Mouse (Mus musculus) CH12.LX (cell line): ENCODE results near the gene Polr3gl. TPM values are rescaled to one million over a fixed set of nuclear protein-coding genes. Genes with fewer than 3 reads are reported as not detected.
A peak's percentile ranks its signal among the peaks of the same experiment; 100 is the strongest.

Source experiments
- DNase-seq: peaks from one replicate; pipeline ENCODE4 v3.0.0-alpha.2; 2013; ENCODE audit errors: extremely low read depth
- H3K27ac ChIP-seq: 2 replicates; pipeline ENCODE4 v1.5.1; 2012; ENCODE audit warnings: low read depth, mild to moderate bottlenecking, control low read depth, moderate library complexity; ENCODE audit not compliant: insufficient read depth
- H3K27me3 ChIP-seq: replicated peaks from 2 replicates; pipeline ENCODE3; 2012; ENCODE audit warnings: inconsistent platforms
- H3K36me3 ChIP-seq, 2 experiments: replicated peaks in 1 of 2; 2 replicates each; pipeline versions ENCODE3 to v1.6.1; 2012; ENCODE audit warnings: inconsistent platforms in 1 of 2, low read length in 1 of 2, mild to moderate bottlenecking in 1 of 2, mixed read lengths in 1 of 2, moderate library complexity in 1 of 2; ENCODE audit not compliant: control insufficient read depth in 1 of 2, insufficient read depth in 1 of 2
- H3K4me1 ChIP-seq, 2 experiments: 2 replicates each; pipeline ENCODE4 v1.6.1; 2012; ENCODE audit warnings: inconsistent platforms in 1 of 2, moderate library complexity in 1 of 2; ENCODE audit not compliant: insufficient read depth in 2 of 2, control insufficient read depth in 1 of 2
- H3K4me2 ChIP-seq: 2 replicates; pipeline ENCODE4 v1.6.1; 2012; ENCODE audit warnings: low read depth, mild to moderate bottlenecking, control low read depth; ENCODE audit not compliant: poor library complexity, insufficient read depth, severe bottlenecking
- H3K4me3 ChIP-seq, 3 experiments: fragments of 150-350 bp in 1 of 3; sonication (generic) in 1 of 3; replicated peaks in 1 of 3; 2 replicates each; pipeline versions ENCODE3 to v1.5.1; 2011 to 2012; ENCODE audit warnings: low read depth in 2 of 3, low read length in 2 of 3, mild to moderate bottlenecking in 2 of 3, moderate library complexity in 2 of 3, control low read depth in 1 of 3, improper control_type of control experiment in 1 of 3, inconsistent platforms in 1 of 3, mixed read lengths in 1 of 3; ENCODE audit not compliant: poor library complexity in 1 of 3
- H3K79me2 ChIP-seq: replicated peaks from 2 replicates; pipeline ENCODE4 v1.6.1; 2012; ENCODE audit warnings: mild to moderate bottlenecking, moderate library complexity; ENCODE audit not compliant: control insufficient read depth, poor library complexity, insufficient read depth, severe bottlenecking; ENCODE audit errors: extremely low read depth
- H3K9ac ChIP-seq: 2 replicates; pipeline ENCODE4 v1.6.1; 2012; ENCODE audit warnings: low read depth, mild to moderate bottlenecking, control low read depth, moderate library complexity; ENCODE audit not compliant: insufficient read depth
- H3K9me3 ChIP-seq: replicated peaks from 2 replicates; pipeline ENCODE3; 2012; ENCODE audit warnings: low read length, inconsistent platforms, mixed read lengths
- CHD2 ChIP-seq: IDR thresholded peaks from 2 replicates; pipeline ENCODE4 v1.6.1; 2011; ENCODE audit warnings: low read length, improper control_type of control experiment
- CTCF ChIP-seq, 2 experiments: IDR thresholded peaks in 1 of 2; conservative IDR thresholded peaks in 1 of 2; 2 replicates each; pipeline ENCODE4 v1.5.1; 2011 to 2012; ENCODE audit warnings: low read depth in 2 of 2, low read length in 2 of 2, improper control_type of control experiment in 1 of 2, inconsistent platforms in 1 of 2, mild to moderate bottlenecking in 1 of 2, moderate library complexity in 1 of 2
- E2F4 ChIP-seq: IDR thresholded peaks from 2 replicates; pipeline ENCODE4 v1.6.1; 2011; ENCODE audit warnings: low read depth, low read length, improper control_type of control experiment; ENCODE audit not compliant: insufficient replicate concordance
- ELF1 ChIP-seq: IDR thresholded peaks from 2 replicates; pipeline ENCODE4 v1.6.1; 2014; ENCODE audit warnings: low read depth, mild to moderate bottlenecking, inconsistent platforms, low read length, improper control_type of control experiment
- EP300 ChIP-seq: IDR thresholded peaks from 2 replicates; pipeline ENCODE4 v1.6.1; 2011; ENCODE audit warnings: low read length, improper control_type of control experiment
- ETS1 ChIP-seq: conservative IDR thresholded peaks from 2 replicates; pipeline ENCODE4 v1.6.1; 2012; ENCODE audit warnings: low read depth, mild to moderate bottlenecking, inconsistent platforms, low read length, improper control_type of control experiment, moderate library complexity
- GABPA ChIP-seq: IDR thresholded peaks from 2 replicates; pipeline ENCODE4 v1.6.1; 2012; ENCODE audit warnings: low read depth, low read length, improper control_type of control experiment, inconsistent platforms; ENCODE audit not compliant: insufficient replicate concordance
- IRF4 ChIP-seq: IDR thresholded peaks from 2 replicates; pipeline ENCODE4 v1.6.1; 2014; ENCODE audit warnings: low read depth, mild to moderate bottlenecking, inconsistent platforms, low read length, improper control_type of control experiment
- JUN ChIP-seq: IDR thresholded peaks from 2 replicates; pipeline ENCODE4 v1.6.1; 2011; ENCODE audit warnings: low read depth, mild to moderate bottlenecking, low read length, improper control_type of control experiment, moderate library complexity; ENCODE audit not compliant: insufficient read depth
- JUND ChIP-seq: conservative IDR thresholded peaks from 2 replicates; pipeline ENCODE4 v1.6.1; 2011; ENCODE audit warnings: low read depth, low read length, improper control_type of control experiment
- MAX ChIP-seq: IDR thresholded peaks from 2 replicates; pipeline ENCODE4 v1.6.1; 2011; ENCODE audit warnings: low read length, improper control_type of control experiment
- MXI1 ChIP-seq: IDR thresholded peaks from 2 replicates; pipeline ENCODE4 v1.6.1; 2011; ENCODE audit warnings: mild to moderate bottlenecking, low read depth, low read length, improper control_type of control experiment
- MYC ChIP-seq: IDR thresholded peaks from 2 replicates; pipeline ENCODE4 v1.6.1; 2011; ENCODE audit warnings: low read depth, mild to moderate bottlenecking, improper control_type of control experiment, low read length
- NELFE ChIP-seq: IDR thresholded peaks from 2 replicates; pipeline ENCODE4 v1.6.1; 2011; ENCODE audit warnings: low read depth, low read length, improper control_type of control experiment
- PAX5 ChIP-seq: IDR thresholded peaks from 2 replicates; pipeline ENCODE4 v1.6.1; 2012; ENCODE audit warnings: low read length, inconsistent platforms, mixed read lengths
- POLR2A ChIP-seq: IDR thresholded peaks from 2 replicates; pipeline ENCODE4 v1.6.1; 2011; ENCODE audit warnings: low read depth, mild to moderate bottlenecking, improper control_type of control experiment, low read length
- RCOR1 ChIP-seq: conservative IDR thresholded peaks from 2 replicates; pipeline ENCODE4 v1.6.1; 2012; ENCODE audit warnings: low read depth, mild to moderate bottlenecking, inconsistent platforms, low read length, improper control_type of control experiment
- SIN3A ChIP-seq: IDR thresholded peaks from 2 replicates; pipeline ENCODE4 v1.6.1; 2012; ENCODE audit warnings: low read length, improper control_type of control experiment, inconsistent platforms
- SMC3 ChIP-seq: IDR thresholded peaks from 2 replicates; pipeline ENCODE4 v1.6.1; 2011; ENCODE audit warnings: low read depth, low read length, improper control_type of control experiment
- TBP ChIP-seq: conservative IDR thresholded peaks from 2 replicates; pipeline ENCODE4 v1.6.1; 2011; ENCODE audit warnings: low read depth, low read length, improper control_type of control experiment
- TCF12 ChIP-seq: IDR thresholded peaks from 2 replicates; pipeline ENCODE4 v1.6.1; 2014; ENCODE audit warnings: low read depth, mild to moderate bottlenecking, inconsistent platforms, low read length, improper control_type of control experiment
- ZC3H11A ChIP-seq: IDR thresholded peaks from 2 replicates; pipeline ENCODE4 v1.6.1; 2012; ENCODE audit warnings: low read depth, mild to moderate bottlenecking, inconsistent platforms, low read length, improper control_type of control experiment
- ZKSCAN1 ChIP-seq: IDR thresholded peaks from 2 replicates; pipeline ENCODE4 v1.6.1; 2012; ENCODE audit warnings: low read depth, inconsistent platforms, low read length, improper control_type of control experiment, borderline replicate concordance
- ZNF384 ChIP-seq: IDR thresholded peaks from 2 replicates; pipeline ENCODE4 v1.6.1; 2012; ENCODE audit warnings: low read depth, low read length, improper control_type of control experiment, inconsistent platforms
- dilution Hi-C: fragments of 300-500 bp; cut with MboI; formaldehyde crosslinking; loops from 2 replicates; pipeline ENCODE4 v1.14.3; 2020; ENCODE audit warnings: low sequenced_read_pairs; ENCODE audit not compliant: extremely low pct_unique_long_range_greater_than_20kb, extremely low pct_ligation_motif_present
- in situ Hi-C: fragments of 300-500 bp; cut with MboI; formaldehyde crosslinking; loops from 3 replicates; pipeline ENCODE4 v1.14.3; 2019; ENCODE audit warnings: low sequenced_read_pairs, low pct_ligation_motif_present, low pct_unique_long_range_greater_than_20kb, mixed read lengths
- polyA plus RNA-seq: library from polyadenylated mRNA; unstranded; fragments of >175 nt; gene quantifications from 2 replicates; pipeline ENCODE4 v1.2.1, GENCODE M21; 2012; ENCODE audit warnings: low read depth; ENCODE audit not compliant: insufficient read length
- total RNA-seq, 2 experiments: library from RNA; depleted of rRNA; stranded (reverse); fragments of 300-350 nt in 1 of 2; fragments of >200 nt in 1 of 2; gene quantifications; 2 replicates each; pipeline ENCODE4 v1.2.3; 2012 to 2014

The Polr3gl gene
- total and polyA plus RNA-seq, 3 experiments = 13.7 to 18.8 (median 15.7) TPM

DNA sequence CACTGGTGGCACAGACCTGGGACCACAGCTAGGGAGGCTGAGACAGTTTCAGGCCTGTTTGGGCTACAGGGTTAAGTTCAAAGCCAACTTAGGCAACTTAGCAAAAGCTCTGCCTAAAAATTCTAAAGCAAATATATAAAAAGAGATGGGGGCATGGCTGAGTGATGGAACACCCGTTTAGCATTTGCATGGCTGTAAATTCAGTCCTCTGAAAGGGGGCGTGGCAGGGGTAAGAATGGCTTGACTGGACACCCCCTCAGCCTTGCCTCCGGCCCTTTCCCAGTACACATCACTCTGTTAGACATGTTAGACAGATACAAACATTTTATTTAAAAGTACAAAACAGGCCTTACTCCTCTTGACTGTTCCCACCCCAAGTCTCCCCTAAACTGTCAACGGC, 16.4 kb downstream of the Polr3gl start:
- peak; percentile 40 for DNase-seq
- H3K79me2 ChIP-seq = no peaks in the 10 kb centered on the region
- peak overlapping the region; percentile 86 for H3K9ac ChIP-seq
- no peak for TF ChIP-seq ETS1
- TF ChIP-seq CTCF (conservative IDR thresholded peaks at IDR 0.05 in 1 of 2, IDR thresholded peaks at IDR 0.05 in 1 of 2; ENCODE audit: low read depth in 2 of 2, low read length in 2 of 2) = no peak
- TF ChIP-seq SIN3A = peak; percentile 4; the same call in 1 of the 2 replicates
- peak; percentile 38; the same call in 1 of the 2 replicates for TF ChIP-seq MXI1
- TF ChIP-seq, all 38 proteins: peak for 2
- Histone ChIP-seq H3K9me3 (no peaks in the 10 kb centered on the region), H3K4me3 (peak overlapping the region; percentile 41 to 53 (median 52)), H3K27ac (peak overlapping the region; percentile 81), H3K27me3 (no peaks in the 10 kb centered on the region), H3K4me2 (peak overlapping the region; percentile 59), H3K4me1 (peaks cover 13 to 45% of the 10 kb centered on the region in 2 experiments), H3K36me3 (peaks cover 0 to 6% of the 10 kb centered on the region in 2 experiments)
- dilution Hi-C loops = no loop called here
- in situ Hi-C loops = no loop called here

DNA sequence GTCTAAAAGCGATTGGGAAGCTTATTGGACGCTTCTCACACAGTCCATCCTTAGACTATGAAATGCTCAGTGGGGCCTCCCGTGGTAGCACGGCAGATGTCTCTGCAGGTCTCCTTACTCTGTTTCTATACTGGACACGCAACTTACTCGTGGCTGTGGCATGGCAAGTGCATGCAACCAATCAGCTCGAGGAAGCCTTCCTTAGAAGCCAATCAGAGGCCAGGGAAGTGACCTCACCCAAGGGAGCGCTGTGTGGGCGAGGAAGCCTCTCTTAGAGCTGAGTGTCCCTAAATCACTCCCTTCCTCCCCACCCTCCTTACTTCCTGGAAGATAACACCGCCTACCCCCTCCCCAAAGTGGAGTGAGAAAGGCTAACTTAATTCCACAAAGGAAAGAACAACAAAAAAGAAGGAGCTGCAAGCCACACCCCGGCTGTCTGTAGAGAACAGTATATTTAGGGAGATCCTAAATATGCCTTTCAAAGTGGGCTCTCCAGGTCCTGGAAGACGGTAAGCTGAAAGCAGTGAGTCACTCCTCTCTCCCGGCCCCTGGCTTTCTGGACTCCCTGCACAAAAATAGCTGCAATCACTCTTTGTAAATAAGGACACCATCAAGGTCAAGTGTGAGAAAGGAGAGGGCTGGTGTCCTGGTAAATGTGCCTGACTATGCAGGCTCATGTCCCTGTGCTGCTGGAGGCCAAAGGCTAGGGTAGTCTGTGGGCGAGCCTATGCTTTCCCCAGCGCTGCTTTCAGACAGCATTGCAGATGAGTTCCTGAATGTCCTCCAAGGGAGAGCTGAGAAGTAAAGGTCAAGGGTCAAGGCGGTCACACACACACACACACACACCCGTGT, 17.1 kb downstream of the Polr3gl start, which contains the start of gene Gm16253:
Gene Gm16253, plus strand, starts transcription at position 295 of the 852 bp plus-strand sequence.
- Histone ChIP-seq H3K4me3 (peak within 1 kb of the TSS; percentile 52 to 62 (median 56)), H3K27me3 (no peaks in the 10 kb centered on the region), H3K79me2 (no peaks in the 10 kb centered on the region), H3K27ac (peak within 1 kb of the TSS; percentile 89), H3K9me3 (no peaks in the 10 kb centered on the region), H3K4me1 (peaks cover 13 to 46% of the 10 kb centered on the region in 2 experiments), H3K36me3 (peaks cover 0 to 6% of the 10 kb centered on the region in 2 experiments)
- in situ Hi-C loops (no loop called here), dilution Hi-C loops (no loop called here)
- TF ChIP-seq EP300 (no peak), MXI1 (peak; percentile 99), ZKSCAN1 (no peak), ELF1 (peak; percentile 86), JUN (peak; percentile 98), RCOR1 (no peak), NELFE (peak; percentile 59), GABPA (no peak), MAX (peak; percentile 95), CTCF (conservative IDR thresholded peaks at IDR 0.05 in 1 of 2, IDR thresholded peaks at IDR 0.05 in 1 of 2; ENCODE audit: low read depth in 2 of 2, low read length in 2 of 2) (no peak), ETS1 (peak; percentile 63), SMC3 (no peak), E2F4 (no peak), SIN3A (no peak), POLR2A (peak; percentile 84), TBP (peak; percentile 81), CHD2 (peak; percentile 72; the same call in 1 of the 2 replicates), JUND (peak; percentile 92), MYC (peak; percentile 86), IRF4 (peak; percentile 51; the same call in 1 of the 2 replicates), TCF12 (no peak; the same call in 1 of the 2 replicates), ZNF384 (no peak), ZC3H11A (no peak), PAX5 (no peak)
- TF ChIP-seq, all 38 proteins: peak for 12
- DNase-seq = peak; percentile 97
- peak within 1 kb of the TSS; percentile 95 for H3K9ac ChIP-seq
- peak within 1 kb of the TSS; percentile 67 for H3K4me2 ChIP-seq
